Mouse (Mus musculus) left cerebral cortex, adult 18-20 months (tissue): Measurements from ENCODE around the gene Olfr1229. TPM values are rescaled to one million over a fixed set of nuclear protein-coding genes. Genes with fewer than 3 reads are reported as not detected.

Source experiments
- DNase-seq, 2 experiments: peaks; one replicate each; pipeline ENCODE4 v3.0.0; 2021 to 2022; ENCODE audit warnings: low spot score in 2 of 2, mixed read lengths in 1 of 2
- long read RNA-seq, 2 experiments: library from polyadenylated mRNA; stranded (forward); transcript quantifications; one replicate each; pipeline ENCODE4 v2.0.0; 2021
- total RNA-seq, 2 experiments: library from RNA; stranded (reverse); gene quantifications; 2 replicates each; pipeline ENCODE4 v1.2.3; 2021

Olfr1229 gene
- not detected for total RNA-seq
- long read RNA-seq, experiment 1, result 0 reads
- long read RNA-seq, experiment 2, result 0 reads

GRCm38 (mm10) chr2:89287914-89288313 is at the start of gene Olfr1229:
TSS of gene Olfr1229 (minus strand) at chr2:89288014.
- no peak for DNase-seq

- DNase-seq, result no peak
Observed at GRCm38 (mm10) chr2:89329575-89329974, 41.8 kb upstream of the Olfr1229 start, which contains the start of gene Olfr1232. TSS of gene Olfr1232 (minus strand) at chr2:89329675.

DNA sequence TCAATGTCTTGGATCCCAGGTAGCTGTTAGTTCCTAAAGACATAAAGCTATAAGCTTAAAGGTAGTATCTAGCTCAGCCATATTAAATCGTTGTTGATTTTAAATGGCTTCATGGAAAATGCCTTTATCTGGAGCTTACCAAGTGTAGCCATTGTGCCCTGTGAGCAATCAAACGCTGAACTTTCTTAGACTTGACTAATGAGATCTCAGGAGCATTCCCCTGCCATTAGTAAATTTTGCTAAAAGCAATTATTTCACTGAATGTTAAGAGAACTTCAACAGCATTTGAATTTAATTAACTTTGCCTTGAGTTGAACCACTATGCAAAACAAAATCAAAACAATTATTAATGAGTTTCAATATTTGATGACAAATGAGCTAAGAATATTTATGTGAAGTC is 19.2 kb upstream of the Olfr1229 start, which contains the start of gene Olfr1231:
TSS of gene Olfr1231 (minus strand) at position 101 of the 400 bp plus-strand sequence.
- no peak for DNase-seq

GRCm38 (mm10) chr2:89297168-89297567 is 9.4 kb upstream of the Olfr1229 start, which contains the start of gene Olfr1230:
TSS of gene Olfr1230 (minus strand) at chr2:89297268.
- DNase-seq, result no peak

GRCm38 (mm10) chr2:89253962-89254361 is 33.9 kb downstream of the Olfr1229 start, which contains the start of gene Olfr1228:
TSS of gene Olfr1228 (minus strand) at chr2:89254062.
- no peak for DNase-seq

Other genes with a start within 250 kb of the Olfr1229 start
- gene Olfr1218, start 226.8 kb downstream of the Olfr1229 start, total RNA-seq, result not detected
- not detected for gene Olfr1219, start 204.5 kb downstream of the Olfr1229 start, total RNA-seq
- not detected for gene Olfr1220, start 181.2 kb downstream of the Olfr1229 start, total RNA-seq
- not detected for gene Olfr1221, start 170.7 kb downstream of the Olfr1229 start, total RNA-seq
- gene Olfr1222, start 155.0 kb downstream of the Olfr1229 start, total RNA-seq, result not detected
- gene Olfr1223, start 136.5 kb downstream of the Olfr1229 start, total RNA-seq, result not detected
- gene Olfr1224-ps1, start 123.9 kb downstream of the Olfr1229 start, total RNA-seq, result not detected
- gene Olfr1225, start 113.3 kb downstream of the Olfr1229 start, total RNA-seq, result not detected
- not detected for gene Olfr1226, start 88.0 kb downstream of the Olfr1229 start, total RNA-seq
- gene Olfr1228, start 34.0 kb downstream of the Olfr1229 start, total RNA-seq, result not detected
- gene Olfr1230, start 9.3 kb upstream of the Olfr1229 start, total RNA-seq, result not detected
- not detected for gene Olfr1231, start 19.1 kb upstream of the Olfr1229 start, total RNA-seq
- gene Olfr1232, start 41.7 kb upstream of the Olfr1229 start, total RNA-seq, result not detected
- gene Olfr1233, start 54.4 kb upstream of the Olfr1229 start, total RNA-seq, result not detected
- not detected for gene Olfr1234, start 76.9 kb upstream of the Olfr1229 start, total RNA-seq
- not detected for gene Olfr1238, start 121.7 kb upstream of the Olfr1229 start, total RNA-seq
- gene Olfr1239, start 132.4 kb upstream of the Olfr1229 start, total RNA-seq, result not detected
- not detected for gene Olfr1240, start 155.0 kb upstream of the Olfr1229 start, total RNA-seq
- gene Olfr1241, start 199.1 kb upstream of the Olfr1229 start, total RNA-seq, result not detected
- gene Olfr1242, start 210.3 kb upstream of the Olfr1229 start, total RNA-seq, result not detected
- gene Olfr1243, start 243.5 kb upstream of the Olfr1229 start, total RNA-seq, result not detected